Mouse (Mus musculus) hindbrain, embryonic 14.5 days (tissue): Measurements from ENCODE around the gene Prkce. TPM values are rescaled to one million over a fixed set of nuclear protein-coding genes. Genes with fewer than 3 reads are reported as not detected.

Experiments
- ATAC-seq: fragments of 200-750 bp; cut with Nextera tagmentation; 2 replicates; pipeline ENCODE4 v1.8.0; 2017; ENCODE audit warnings: moderate number of reproducible peaks, mild to moderate bottlenecking, moderate TSS enrichment, moderate library complexity; ENCODE audit not compliant: low FRiP score
- DNase-seq: peaks from one replicate; pipeline ENCODE4 v3.0.0-alpha.2; 2015; ENCODE audit warnings: low spot score
- H3K27ac ChIP-seq: fragments of 300-500 bp; sonication (generic); 2 replicates; pipeline ENCODE4 v1.5.1; 2014; ENCODE audit warnings: mild to moderate bottlenecking, moderate library complexity
- H3K27me3 ChIP-seq: fragments of 300-500 bp; sonication (generic); 2 replicates; pipeline ENCODE4 v1.6.1; 2014; ENCODE audit warnings: mild to moderate bottlenecking, low read length, mixed read lengths; ENCODE audit not compliant: control insufficient read depth, insufficient read depth
- H3K36me3 ChIP-seq: fragments of 300-500 bp; sonication (generic); replicated peaks from 2 replicates; pipeline ENCODE4 v1.6.1; 2014; ENCODE audit not compliant: control insufficient read depth, insufficient read depth
- H3K4me1 ChIP-seq: fragments of 300-500 bp; sonication (generic); replicated peaks from 2 replicates; pipeline ENCODE4 v1.6.1; 2014; ENCODE audit warnings: antibody characterized with exemption, low read length, mixed read lengths; ENCODE audit not compliant: control insufficient read depth, insufficient read depth
- H3K4me2 ChIP-seq: fragments of 300-500 bp; sonication (generic); replicated peaks from 2 replicates; pipeline ENCODE4 v1.6.1; 2014; ENCODE audit warnings: mild to moderate bottlenecking, moderate library complexity
- H3K4me3 ChIP-seq: fragments of 300-500 bp; sonication (generic); replicated peaks from 2 replicates; pipeline ENCODE4 v1.5.1; 2014; ENCODE audit warnings: mild to moderate bottlenecking, low read length
- H3K9ac ChIP-seq: fragments of 300-500 bp; sonication (generic); 2 replicates; pipeline ENCODE4 v1.6.1; 2014
- H3K9me3 ChIP-seq: fragments of 300-500 bp; sonication (generic); 2 replicates; pipeline ENCODE4 v1.6.1; 2016; ENCODE audit warnings: low read length; ENCODE audit not compliant: control insufficient read depth
- WGBS: fragments of 180-500 bp; shearing (Covaris S2); extraction: QIAGEN DNeasy Blood & Tissue Kit; methylation state at CpG from one replicate; pipeline ENCODE4 v1.1.7; 2014; 5-methylcytosine and 5-hydroxymethylcytosine counted together
- polyA plus RNA-seq: library from polyadenylated mRNA; unstranded; fragments of >200 nt; fragmentation: Nextera tagmentation; extraction: Ambion mirVana; gene quantifications from 2 replicates; pipeline ENCODE4 v1.2.1, GENCODE M21; 2014

The Prkce gene
- polyA plus RNA-seq, 1 experiment from 2014 or later = 38.7 TPM

DNA sequence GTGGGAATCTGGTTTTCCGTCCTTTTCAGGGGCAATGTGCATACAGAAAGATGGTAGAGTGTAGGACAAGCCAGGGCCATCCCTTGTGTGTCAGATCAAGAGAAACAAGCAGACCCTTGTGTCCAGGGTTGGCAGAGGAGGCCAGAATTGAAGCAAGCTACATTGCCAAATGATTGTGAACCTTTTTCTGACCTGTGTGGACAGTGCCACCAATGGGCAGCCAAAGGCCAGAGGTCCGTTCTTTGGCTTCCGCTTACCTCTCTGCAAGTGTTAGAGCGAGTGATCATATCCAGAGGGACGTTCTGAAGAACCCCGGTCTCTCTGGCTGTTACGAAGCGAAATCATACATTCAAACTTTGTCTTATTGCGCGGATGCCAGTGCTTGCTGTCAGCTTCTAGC is 225.6 kb downstream of the Prkce start:
- H3K27me3 ChIP-seq = no peaks in the 10 kb centered on the region
- no peak overlapping the region for H3K9ac ChIP-seq
- DNase-seq (no peak), ATAC-seq (no peak)
- 98% methylated on average over 10 of the region's 10 CpGs for WGBS
- H3K4me2 ChIP-seq = no peak overlapping the region
- H3K4me3 ChIP-seq = no peak overlapping the region
- H3K4me1 ChIP-seq = no peaks in the 10 kb centered on the region
- no peak overlapping the region for H3K27ac ChIP-seq
- H3K9me3 ChIP-seq = no peaks in the 10 kb centered on the region
- no peaks in the 10 kb centered on the region for H3K36me3 ChIP-seq

GRCm38 (mm10) chr17:86397097-86397496 is 229.5 kb downstream of the Prkce start:
- DNase-seq (no peak), ATAC-seq (no peak)
- no peak overlapping the region for H3K9ac ChIP-seq
- no peaks in the 10 kb centered on the region for H3K27me3 ChIP-seq
- no peak overlapping the region for H3K4me3 ChIP-seq
- H3K36me3 ChIP-seq = no peaks in the 10 kb centered on the region
- no peak overlapping the region for H3K4me2 ChIP-seq
- H3K9me3 ChIP-seq = no peaks in the 10 kb centered on the region
- no peaks in the 10 kb centered on the region for H3K4me1 ChIP-seq
- no peak overlapping the region for H3K27ac ChIP-seq

GRCm38 (mm10) chr17:86397647-86398046 is 230.1 kb downstream of the Prkce start:
- Histone ChIP-seq H3K4me3 (no peak overlapping the region), H3K4me2 (no peak overlapping the region), H3K9me3 (no peaks in the 10 kb centered on the region), H3K9ac (no peak overlapping the region), H3K4me1 (no peaks in the 10 kb centered on the region), H3K36me3 (no peaks in the 10 kb centered on the region), H3K27ac (no peak overlapping the region), H3K27me3 (no peaks in the 10 kb centered on the region)
- ATAC-seq (no peak), DNase-seq (no peak)
- 87% methylated on average over 5 of the region's 5 CpGs for WGBS

DNA sequence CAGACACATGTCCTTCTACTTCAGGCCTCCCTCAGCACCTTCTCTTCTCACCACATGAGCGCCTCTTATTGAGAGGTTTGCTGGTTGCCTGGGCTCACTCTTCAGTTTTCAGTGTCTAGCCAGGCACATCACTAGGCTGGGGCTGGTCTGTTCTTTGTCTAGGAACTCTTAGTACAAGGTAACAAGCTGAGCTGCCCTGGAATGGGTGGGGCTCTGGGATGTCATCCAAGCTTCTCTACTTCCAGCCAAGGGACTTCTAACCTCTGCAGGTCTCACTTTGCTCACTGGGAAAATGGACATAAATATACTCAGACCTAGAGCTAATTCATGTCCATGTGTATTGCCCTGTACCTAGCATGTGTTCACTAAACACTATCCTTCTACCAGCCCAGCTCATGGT is 230.6 kb downstream of the Prkce start:
- H3K4me1 ChIP-seq = no peaks in the 10 kb centered on the region
- H3K4me3 ChIP-seq = no peak overlapping the region
- H3K36me3 ChIP-seq = no peaks in the 10 kb centered on the region
- H3K27me3 ChIP-seq = no peaks in the 10 kb centered on the region
- no peak overlapping the region for H3K27ac ChIP-seq
- no peaks in the 10 kb centered on the region for H3K9me3 ChIP-seq
- ATAC-seq = no peak
- 85% methylated on average over 1 of the region's 1 CpGs for WGBS
- no peak overlapping the region for H3K9ac ChIP-seq
- DNase-seq = no peak
- H3K4me2 ChIP-seq = no peak overlapping the region

DNA sequence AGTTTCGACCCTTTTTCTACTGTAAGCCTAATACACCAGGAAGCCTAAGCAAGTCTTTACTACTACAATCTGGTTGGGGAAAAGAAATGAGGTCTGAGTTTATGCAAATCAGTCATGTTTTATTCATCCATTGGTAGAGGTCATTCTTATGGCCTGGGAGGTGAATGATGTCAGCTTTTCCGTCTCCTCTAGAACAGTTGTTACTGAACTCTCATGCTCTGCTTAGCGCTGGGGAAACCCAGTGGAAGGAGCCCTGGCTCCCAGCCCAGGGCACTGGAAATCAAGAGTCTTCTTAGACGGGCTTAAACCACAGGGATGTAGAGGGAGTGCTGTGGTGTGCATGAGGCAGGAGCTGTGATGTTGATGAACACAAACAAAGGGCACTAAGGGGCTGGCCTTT is 232.4 kb downstream of the Prkce start:
- Histone ChIP-seq H3K9ac (no peak overlapping the region), H3K9me3 (no peaks in the 10 kb centered on the region), H3K4me2 (no peak overlapping the region), H3K27me3 (no peaks in the 10 kb centered on the region), H3K27ac (no peak overlapping the region), H3K4me1 (peaks cover 5% of the 10 kb centered on the region; the same call in 1 of the 2 replicates), H3K36me3 (no peaks in the 10 kb centered on the region), H3K4me3 (no peak overlapping the region)
- no peak for ATAC-seq
- 49% methylated on average over 4 of the region's 4 CpGs for WGBS
- DNase-seq = no peak

- Histone ChIP-seq H3K9ac (no peak overlapping the region), H3K27ac (peak overlapping the region; percentile 62), H3K27me3 (no peaks in the 10 kb centered on the region), H3K4me1 (peaks cover 12% of the 10 kb centered on the region; the same call in 1 of the 2 replicates), H3K36me3 (no peaks in the 10 kb centered on the region), H3K4me2 (no peak overlapping the region), H3K9me3 (no peaks in the 10 kb centered on the region), H3K4me3 (no peak overlapping the region)
- DNase-seq (peak; percentile 47), ATAC-seq (no peak)
- 47% methylated on average over 11 of the region's 11 CpGs for WGBS
These were observed 237.4 kb downstream of the Prkce start for GRCm38 (mm10) chr17:86404795-86405501.

DNA sequence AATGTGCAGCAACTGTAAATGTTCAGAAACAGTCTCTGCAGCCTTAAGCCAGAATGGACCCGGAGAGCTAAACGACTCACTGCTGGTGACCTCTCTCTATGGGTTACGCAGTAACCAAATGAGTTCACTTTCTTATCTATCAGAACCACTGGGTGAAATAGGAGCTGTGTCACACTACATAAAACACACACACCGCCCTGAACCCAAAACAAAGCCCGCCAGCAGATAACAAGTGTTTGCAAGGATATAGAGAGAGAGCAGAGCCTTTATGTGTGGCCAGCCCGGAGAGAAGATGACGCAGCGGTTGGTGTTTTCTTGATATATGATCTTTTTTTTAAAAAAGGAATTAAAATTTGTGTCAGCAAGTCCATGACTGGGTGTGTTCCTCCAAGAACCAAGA is 238.1 kb downstream of the Prkce start:
- Histone ChIP-seq H3K27me3 (no peaks in the 10 kb centered on the region), H3K9me3 (no peaks in the 10 kb centered on the region), H3K4me3 (no peak overlapping the region), H3K36me3 (no peaks in the 10 kb centered on the region), H3K4me1 (peaks cover 19% of the 10 kb centered on the region), H3K4me2 (no peak overlapping the region), H3K27ac (0 out of 2 replicates have a peak overlapping the region, but pooled peaks have one; percentile 62), H3K9ac (no peak overlapping the region)
- DNase-seq (no peak), ATAC-seq (no peak)
- 79% methylated on average over 8 of the region's 8 CpGs for WGBS

GRCm38 (mm10) chr17:86407921-86408613 is 240.5 kb downstream of the Prkce start:
- H3K36me3 ChIP-seq = no peaks in the 10 kb centered on the region
- H3K27me3 ChIP-seq = no peaks in the 10 kb centered on the region
- ATAC-seq (no peak), DNase-seq (no peak)
- WGBS = 84% methylated on average over 8 of the region's 8 CpGs
- H3K4me3 ChIP-seq = no peak overlapping the region
- H3K27ac ChIP-seq = no peak overlapping the region
- peaks cover 34% of the 10 kb centered on the region for H3K4me1 ChIP-seq
- no peaks in the 10 kb centered on the region for H3K9me3 ChIP-seq
- no peak overlapping the region for H3K9ac ChIP-seq
- no peak overlapping the region for H3K4me2 ChIP-seq

- Histone ChIP-seq H3K9ac (no peak overlapping the region), H3K27ac (no peak overlapping the region), H3K4me3 (no peak overlapping the region), H3K27me3 (no peaks in the 10 kb centered on the region), H3K9me3 (no peaks in the 10 kb centered on the region), H3K4me2 (no peak overlapping the region), H3K36me3 (no peaks in the 10 kb centered on the region), H3K4me1 (peaks cover 34% of the 10 kb centered on the region)
- WGBS = 93% methylated on average over 5 of the region's 5 CpGs
- ATAC-seq = no peak
- DNase-seq = no peak
These were observed 241.0 kb downstream of the Prkce start for GRCm38 (mm10) chr17:86408614-86409006.
